Mouse (Mus musculus): ENCODE measurements around the gene Hnrnpa1. TPM values are rescaled to one million over a fixed set of nuclear protein-coding genes. Genes with fewer than 3 reads are reported as not detected.
A peak's percentile ranks its signal among the peaks of the same experiment; 100 is the strongest.

The Hnrnpa1 gene
- polyA plus RNA-seq (2014; fragmentation: Nextera tagmentation; extraction: Ambion mirVana): 852 and 906 TPM in 2 replicates

- peaks cover 15% of the 10 kb centered on the region for H3K4me1 ChIP-seq (ENCODE audit: control insufficient read depth, insufficient read depth, low read length)
- ATAC-seq (ENCODE audit: insufficient number of reproducible peaks, insufficient read depth, low FRiP score, low read depth): peak; percentile 90
- H3K4me2 ChIP-seq (replicated peaks; ENCODE audit: low read depth, low read length): peak within 1 kb of the TSS; percentile 83
- H3K27ac ChIP-seq (ENCODE audit: low read length): peak within 1 kb of the TSS; percentile 90
- H3K4me3 ChIP-seq (ENCODE audit: low read depth, low read length): peak within 1 kb of the TSS; percentile 55
- no peaks in the 10 kb centered on the region for H3K27me3 ChIP-seq (ENCODE audit: control insufficient read depth, insufficient read depth, low read length)
- H3K9me3 ChIP-seq (ENCODE audit: control insufficient read depth, low read depth, low read length): no peaks in the 10 kb centered on the region
- H3K9ac ChIP-seq (replicated peaks; ENCODE audit: low read depth, low read length): peak within 1 kb of the TSS; percentile 71
- WGBS: under 1% methylated on average over 47 of the region's 47 CpGs
- peaks cover 32% of the 10 kb centered on the region for H3K36me3 ChIP-seq (ENCODE audit: control insufficient read depth, insufficient read depth, low read length)
Measured at GRCm38 (mm10) chr15:103240160-103241028, at the start of gene Hnrnpa1. Gene Hnrnpa1, plus strand, starts transcription at chr15:103240432.

GRCm38 (mm10) chr15:103190531-103191462, 49.4 kb upstream of the Hnrnpa1 start:
- Histone ChIP-seq H3K9me3 (ENCODE audit: control insufficient read depth, low read depth, low read length) (no peaks in the 10 kb centered on the region), H3K27ac (ENCODE audit: low read length) (no peak overlapping the region), H3K4me2 (replicated peaks; ENCODE audit: low read depth, low read length) (no peak overlapping the region), H3K9ac (replicated peaks; ENCODE audit: low read depth, low read length) (no peak overlapping the region), H3K4me3 (ENCODE audit: low read depth, low read length) (no peak overlapping the region), H3K27me3 (ENCODE audit: control insufficient read depth, insufficient read depth, low read length) (no peaks in the 10 kb centered on the region), H3K4me1 (ENCODE audit: control insufficient read depth, insufficient read depth, low read length) (no peaks in the 10 kb centered on the region), H3K36me3 (ENCODE audit: control insufficient read depth, insufficient read depth, low read length) (peaks cover 44% of the 10 kb centered on the region)
- no peak for ATAC-seq (ENCODE audit: insufficient number of reproducible peaks, insufficient read depth, low FRiP score, low read depth)
- WGBS: 59% methylated on average over 10 of the region's 10 CpGs

GRCm38 (mm10) chr15:103193606-103194005, 46.6 kb upstream of the Hnrnpa1 start:
- Histone ChIP-seq H3K4me2 (replicated peaks; ENCODE audit: low read depth, low read length) (no peak overlapping the region), H3K4me1 (ENCODE audit: control insufficient read depth, insufficient read depth, low read length) (no peaks in the 10 kb centered on the region), H3K36me3 (ENCODE audit: control insufficient read depth, insufficient read depth, low read length) (peaks cover 72% of the 10 kb centered on the region), H3K27me3 (ENCODE audit: control insufficient read depth, insufficient read depth, low read length) (no peaks in the 10 kb centered on the region), H3K4me3 (ENCODE audit: low read depth, low read length) (no peak overlapping the region), H3K9me3 (ENCODE audit: control insufficient read depth, low read depth, low read length) (no peaks in the 10 kb centered on the region), H3K9ac (replicated peaks; ENCODE audit: low read depth, low read length) (no peak overlapping the region), H3K27ac (ENCODE audit: low read length) (no peak overlapping the region)
- WGBS: 83% methylated on average over 2 of the region's 2 CpGs
- no peak for ATAC-seq (ENCODE audit: insufficient number of reproducible peaks, insufficient read depth, low FRiP score, low read depth)

DNA sequence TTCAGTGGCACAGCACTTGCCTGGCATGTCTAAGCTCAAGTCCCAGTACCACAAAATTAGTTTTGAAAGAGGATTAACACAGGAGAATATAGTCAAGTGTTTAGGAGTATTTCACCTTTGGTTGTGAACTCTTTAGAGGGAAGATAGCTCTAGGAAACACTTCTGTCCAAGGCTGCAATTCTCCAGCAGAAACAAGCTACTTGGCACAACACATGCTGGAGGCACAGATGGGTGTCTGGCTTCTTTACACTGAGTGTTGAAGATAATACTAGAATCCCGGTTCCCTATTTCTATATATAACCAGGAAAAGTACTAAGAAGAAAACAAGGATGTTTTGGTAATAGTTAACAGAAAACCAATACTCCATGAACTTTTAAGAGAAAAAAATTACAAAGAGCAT, 43.4 kb upstream of the Hnrnpa1 start:
- ATAC-seq (ENCODE audit: insufficient number of reproducible peaks, insufficient read depth, low FRiP score, low read depth): no peak
- Histone ChIP-seq H3K9ac (replicated peaks; ENCODE audit: low read depth, low read length) (no peak overlapping the region), H3K4me1 (ENCODE audit: control insufficient read depth, insufficient read depth, low read length) (0 out of 2 replicates have a peak, but pooled peaks cover 2% of the 10 kb centered on the region), H3K27ac (ENCODE audit: low read length) (no peak overlapping the region), H3K36me3 (ENCODE audit: control insufficient read depth, insufficient read depth, low read length) (peaks cover 82% of the 10 kb centered on the region), H3K9me3 (ENCODE audit: control insufficient read depth, low read depth, low read length) (no peaks in the 10 kb centered on the region), H3K4me2 (replicated peaks; ENCODE audit: low read depth, low read length) (no peak overlapping the region), H3K4me3 (ENCODE audit: low read depth, low read length) (no peak overlapping the region), H3K27me3 (ENCODE audit: control insufficient read depth, insufficient read depth, low read length) (no peaks in the 10 kb centered on the region)
- WGBS: 85% methylated on average over 1 of the region's 1 CpGs

DNA sequence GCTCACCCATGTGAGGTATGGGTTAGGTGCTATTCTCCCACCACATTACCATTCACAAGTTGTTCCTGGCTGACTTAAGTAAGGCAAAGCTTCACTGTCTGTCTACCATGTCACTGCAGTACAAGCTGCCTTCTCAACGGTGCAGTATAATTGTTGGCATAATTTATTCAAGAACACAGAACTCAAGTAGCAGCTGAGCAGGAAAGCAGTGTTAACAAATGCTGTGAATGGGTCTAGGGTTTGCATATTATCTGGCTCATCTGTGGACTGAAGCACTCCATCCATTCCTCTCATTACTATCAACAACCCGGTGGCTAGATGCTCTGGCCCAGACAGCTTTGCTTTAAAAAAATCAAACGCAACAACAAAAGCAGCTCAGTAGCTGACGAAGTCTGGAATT, 42.4 kb upstream of the Hnrnpa1 start:
- Histone ChIP-seq H3K36me3 (ENCODE audit: control insufficient read depth, insufficient read depth, low read length) (peaks cover 74% of the 10 kb centered on the region), H3K4me2 (replicated peaks; ENCODE audit: low read depth, low read length) (no peak overlapping the region), H3K4me3 (ENCODE audit: low read depth, low read length) (no peak overlapping the region), H3K9ac (replicated peaks; ENCODE audit: low read depth, low read length) (no peak overlapping the region), H3K27me3 (ENCODE audit: control insufficient read depth, insufficient read depth, low read length) (no peaks in the 10 kb centered on the region), H3K4me1 (ENCODE audit: control insufficient read depth, insufficient read depth, low read length) (0 out of 2 replicates have a peak, but pooled peaks cover 9% of the 10 kb centered on the region), H3K27ac (ENCODE audit: low read length) (no peak overlapping the region), H3K9me3 (ENCODE audit: control insufficient read depth, low read depth, low read length) (no peaks in the 10 kb centered on the region)
- no peak for ATAC-seq (ENCODE audit: insufficient number of reproducible peaks, insufficient read depth, low FRiP score, low read depth)
- WGBS: 87% methylated on average over 4 of the region's 4 CpGs

DNA sequence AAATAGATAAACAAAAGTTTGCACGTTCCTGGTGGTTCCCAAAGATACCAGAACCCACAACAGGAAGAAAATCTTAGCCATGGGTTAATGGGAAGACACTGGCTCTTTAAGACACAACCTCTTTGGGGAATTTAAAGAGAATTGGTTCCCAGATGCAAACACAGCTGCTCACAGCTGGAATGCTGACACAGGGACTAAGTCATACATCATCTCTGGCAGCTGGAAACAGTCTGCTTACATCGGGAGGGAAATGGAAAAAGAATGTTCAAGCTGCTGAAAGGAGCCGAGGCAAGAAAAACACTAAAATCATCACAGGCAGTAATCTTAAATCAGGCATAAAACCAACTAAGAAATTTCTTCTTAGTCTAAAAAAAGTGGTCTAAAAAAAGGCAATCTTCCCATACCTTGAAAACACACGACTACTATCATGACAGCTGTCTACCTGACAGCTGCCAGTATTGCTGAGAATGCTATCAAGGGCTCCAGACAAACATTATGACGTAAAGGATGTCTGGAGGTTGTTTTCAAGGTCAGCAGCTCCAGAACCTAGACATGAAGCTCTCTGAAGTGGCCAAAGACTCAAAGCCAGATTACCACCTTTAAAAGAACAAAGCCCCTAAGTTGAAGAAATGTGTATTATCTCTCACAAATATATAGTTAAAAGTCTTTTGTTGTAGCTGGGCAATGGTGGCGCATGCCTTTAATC, 38.0 kb upstream of the Hnrnpa1 start:
- H3K36me3 ChIP-seq (ENCODE audit: control insufficient read depth, insufficient read depth, low read length): peaks cover 59% of the 10 kb centered on the region
- ATAC-seq (ENCODE audit: insufficient number of reproducible peaks, insufficient read depth, low FRiP score, low read depth): peak; percentile 74; the same call in 1 of the 2 replicates
- H3K9ac ChIP-seq (replicated peaks; ENCODE audit: low read depth, low read length): no peak overlapping the region
- no peak overlapping the region for H3K4me2 ChIP-seq (replicated peaks; ENCODE audit: low read depth, low read length)
- 29% methylated on average over 6 of the region's 6 CpGs for WGBS
- 0 out of 2 replicates have a peak, but pooled peaks cover 9% of the 10 kb centered on the region for H3K4me1 ChIP-seq (ENCODE audit: control insufficient read depth, insufficient read depth, low read length)
- H3K27ac ChIP-seq (ENCODE audit: low read length): peak overlapping the region; percentile 76
- H3K9me3 ChIP-seq (ENCODE audit: control insufficient read depth, low read depth, low read length): no peaks in the 10 kb centered on the region
- no peaks in the 10 kb centered on the region for H3K27me3 ChIP-seq (ENCODE audit: control insufficient read depth, insufficient read depth, low read length)
- H3K4me3 ChIP-seq (ENCODE audit: low read depth, low read length): no peak overlapping the region

DNA sequence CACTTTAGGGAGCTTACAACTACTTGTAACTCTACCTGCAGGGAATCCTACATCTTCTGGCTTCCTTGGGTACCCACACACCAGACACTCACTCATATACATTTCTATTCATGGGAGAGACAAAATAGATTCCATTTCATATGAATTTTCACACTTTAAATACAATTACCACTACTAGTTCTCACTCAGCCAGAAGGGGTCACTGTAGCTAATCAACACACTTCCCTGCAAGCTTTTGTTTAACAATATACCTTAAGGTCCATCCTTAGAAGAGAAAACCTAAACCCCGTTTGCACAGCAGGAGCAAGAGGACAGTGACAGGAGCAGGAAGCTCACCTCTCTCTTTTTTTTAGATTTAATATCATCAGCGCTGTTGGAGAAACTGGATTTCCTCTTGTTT, 35.1 kb upstream of the Hnrnpa1 start:
- Histone ChIP-seq H3K4me3 (ENCODE audit: low read depth, low read length) (no peak overlapping the region), H3K27ac (ENCODE audit: low read length) (no peak overlapping the region), H3K4me1 (ENCODE audit: control insufficient read depth, insufficient read depth, low read length) (0 out of 2 replicates have a peak, but pooled peaks cover 9% of the 10 kb centered on the region), H3K27me3 (ENCODE audit: control insufficient read depth, insufficient read depth, low read length) (no peaks in the 10 kb centered on the region), H3K36me3 (ENCODE audit: control insufficient read depth, insufficient read depth, low read length) (peaks cover 45% of the 10 kb centered on the region), H3K9ac (replicated peaks; ENCODE audit: low read depth, low read length) (no peak overlapping the region), H3K9me3 (ENCODE audit: control insufficient read depth, low read depth, low read length) (no peaks in the 10 kb centered on the region), H3K4me2 (replicated peaks; ENCODE audit: low read depth, low read length) (no peak overlapping the region)
- ATAC-seq (ENCODE audit: insufficient number of reproducible peaks, insufficient read depth, low FRiP score, low read depth): no peak
- WGBS: 57% methylated on average over 2 of the region's 2 CpGs

GRCm38 (mm10) chr15:103214149-103214548, 26.1 kb upstream of the Hnrnpa1 start:
- no peak for ATAC-seq (ENCODE audit: insufficient number of reproducible peaks, insufficient read depth, low FRiP score, low read depth)
- H3K4me3 ChIP-seq (ENCODE audit: low read depth, low read length): peak overlapping the region; percentile 6; the same call in 1 of the 2 replicates
- H3K9ac ChIP-seq (replicated peaks; ENCODE audit: low read depth, low read length): no peak overlapping the region
- no peaks in the 10 kb centered on the region for H3K27me3 ChIP-seq (ENCODE audit: control insufficient read depth, insufficient read depth, low read length)
- H3K27ac ChIP-seq (ENCODE audit: low read length): peak overlapping the region; percentile 74
- 25% methylated on average over 2 of the region's 2 CpGs for WGBS
- peak overlapping the region; percentile 39 for H3K4me2 ChIP-seq (replicated peaks; ENCODE audit: low read depth, low read length)
- no peaks in the 10 kb centered on the region for H3K9me3 ChIP-seq (ENCODE audit: control insufficient read depth, low read depth, low read length)
- peaks cover 25% of the 10 kb centered on the region for H3K36me3 ChIP-seq (ENCODE audit: control insufficient read depth, insufficient read depth, low read length)
- H3K4me1 ChIP-seq (ENCODE audit: control insufficient read depth, insufficient read depth, low read length): peaks cover 21% of the 10 kb centered on the region

All from stomach, embryonic 14.5 days (tissue).